Mouse (Mus musculus) midbrain, embryonic 11.5 days (tissue): ENCODE results near the gene Gm5150. TPM values are rescaled to one million over a fixed set of nuclear protein-coding genes. Genes with fewer than 3 reads are reported as not detected.
"Not testable (repeated sequence)": the region's sequence is repeated elsewhere in the genome, so short reads cannot be mapped to it uniquely, and the experiment has no call there.

Experiments
- ATAC-seq: fragments of 200-750 bp; cut with Nextera tagmentation; 2 replicates; pipeline ENCODE4 v1.8.0; 2017; ENCODE audit warnings: moderate TSS enrichment, moderate library complexity; ENCODE audit not compliant: low FRiP score
- DNase-seq: peaks from one replicate; pipeline ENCODE4 v3.0.0; 2015; ENCODE audit warnings: low spot score; ENCODE audit errors: missing footprints
- H3K27ac ChIP-seq: fragments of 300-500 bp; sonication (generic); 2 replicates; pipeline ENCODE4 v1.5.1; 2014; ENCODE audit warnings: low read depth, low read length
- H3K27me3 ChIP-seq: fragments of 300-500 bp; sonication (generic); 2 replicates; pipeline ENCODE4 v1.6.1; 2014; ENCODE audit warnings: mild to moderate bottlenecking, low read length, moderate library complexity, mixed read lengths; ENCODE audit not compliant: control insufficient read depth, insufficient read depth
- H3K36me3 ChIP-seq: fragments of 300-500 bp; sonication (generic); 2 replicates; pipeline ENCODE4 v1.6.1; 2014; ENCODE audit warnings: mild to moderate bottlenecking, low read length, moderate library complexity, mixed read lengths; ENCODE audit not compliant: control insufficient read depth, insufficient read depth
- H3K4me1 ChIP-seq: fragments of 300-500 bp; sonication (generic); 2 replicates; pipeline ENCODE4 v1.6.1; 2014; ENCODE audit warnings: low read length; ENCODE audit not compliant: control insufficient read depth, insufficient read depth
- H3K4me2 ChIP-seq: fragments of 300-500 bp; sonication (generic); 2 replicates; pipeline ENCODE4 v1.6.1; 2014; ENCODE audit warnings: mild to moderate bottlenecking, moderate library complexity
- H3K4me3 ChIP-seq: fragments of 300-500 bp; sonication (generic); 2 replicates; pipeline ENCODE4 v1.5.1; 2014; ENCODE audit warnings: low read depth, low read length
- H3K9ac ChIP-seq: fragments of 300-500 bp; sonication (generic); 2 replicates; pipeline ENCODE4 v1.6.1; 2014; ENCODE audit warnings: low read length
- H3K9me3 ChIP-seq: fragments of 300-500 bp; sonication (generic); 2 replicates; pipeline ENCODE4 v1.6.1; 2016; ENCODE audit warnings: low read length; ENCODE audit not compliant: control insufficient read depth
- WGBS: fragments of 180-500 bp; shearing (Covaris S2); extraction: QIAGEN DNeasy Blood & Tissue Kit; methylation state at CpG from one replicate; pipeline ENCODE4 v1.1.7; 2014; 5-methylcytosine and 5-hydroxymethylcytosine counted together
- polyA plus RNA-seq: library from polyadenylated mRNA; unstranded; fragments of >200 nt; fragmentation: Nextera tagmentation; extraction: Ambion mirVana; gene quantifications from 2 replicates; pipeline ENCODE4 v1.2.1, GENCODE M21; 2014

The Gm5150 gene
- polyA plus RNA-seq: not detected in 2 replicates

- DNase-seq (no peak), ATAC-seq (no peak)
- no peaks in the 10 kb centered on the region for H3K9me3 ChIP-seq
- no peak within 1 kb of the TSS for H3K27ac ChIP-seq
- no peak within 1 kb of the TSS for H3K9ac ChIP-seq
- 91% methylated on average over 2 of the region's 2 CpGs for WGBS
- no peaks in the 10 kb centered on the region for H3K27me3 ChIP-seq
- H3K36me3 ChIP-seq: no peaks in the 10 kb centered on the region
- no peak within 1 kb of the TSS for H3K4me2 ChIP-seq
- no peaks in the 10 kb centered on the region for H3K4me1 ChIP-seq
- no peak within 1 kb of the TSS for H3K4me3 ChIP-seq
Observed at GRCm38 (mm10) chr3:16006215-16006614, at the start of gene Gm5150. Gm5150 (minus strand) TSS chr3:16006437.

DNA sequence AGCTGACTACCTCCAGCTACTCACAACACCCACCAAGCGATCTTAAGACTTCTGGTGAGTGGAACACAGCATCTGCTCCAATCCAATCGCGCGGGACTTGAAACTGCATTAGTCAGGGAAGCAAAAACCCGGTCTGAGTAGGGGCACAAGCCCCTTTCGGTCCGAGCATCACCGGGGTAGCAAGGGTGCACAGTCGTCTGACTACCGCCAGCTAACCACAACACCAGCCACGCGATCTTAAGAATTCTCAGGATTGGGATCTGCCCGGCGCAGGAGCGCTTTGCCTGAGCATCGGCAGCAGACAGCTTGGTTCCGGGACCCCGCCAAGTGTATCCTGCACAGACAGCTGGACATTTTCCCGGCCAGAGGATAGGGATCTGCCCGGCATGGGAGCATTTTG, 45.5 kb upstream of the Gm5150 start:
- H3K9me3 ChIP-seq, H3K27ac ChIP-seq, H3K4me1 ChIP-seq, H3K36me3 ChIP-seq, ATAC-seq, H3K4me3 ChIP-seq, H3K9ac ChIP-seq, DNase-seq, H3K4me2 ChIP-seq, H3K27me3 ChIP-seq: not testable (repeated sequence)
- 84% methylated on average over 20 of the region's 20 CpGs for WGBS

DNA sequence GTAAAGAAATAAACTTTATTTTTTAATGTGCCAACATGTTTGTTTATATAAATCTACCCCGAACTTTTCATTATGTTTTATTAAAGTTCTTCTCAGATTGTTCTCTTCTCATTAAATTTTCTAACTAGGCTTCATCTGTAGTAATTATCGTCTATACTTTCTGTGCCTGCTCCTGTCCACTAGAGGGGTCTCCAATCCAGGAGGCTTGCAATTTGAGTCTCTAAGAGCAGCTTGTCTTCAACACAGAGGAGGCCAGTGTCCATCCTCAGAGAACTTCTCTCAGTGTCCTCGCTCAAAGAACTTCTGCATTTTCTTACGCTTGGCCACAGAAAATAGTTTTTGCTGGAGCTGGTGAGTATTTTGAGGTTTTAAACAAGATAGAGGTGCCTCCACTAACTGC, 41.1 kb upstream of the Gm5150 start:
- Histone ChIP-seq H3K4me2 (no peak overlapping the region), H3K27me3 (no peaks in the 10 kb centered on the region), H3K9ac (no peak overlapping the region), H3K27ac (no peak overlapping the region), H3K36me3 (no peaks in the 10 kb centered on the region), H3K9me3 (no peaks in the 10 kb centered on the region), H3K4me3 (no peak overlapping the region), H3K4me1 (no peaks in the 10 kb centered on the region)
- no peak for ATAC-seq
- no peak for DNase-seq
- 67% methylated on average over 4 of the region's 4 CpGs for WGBS

DNA sequence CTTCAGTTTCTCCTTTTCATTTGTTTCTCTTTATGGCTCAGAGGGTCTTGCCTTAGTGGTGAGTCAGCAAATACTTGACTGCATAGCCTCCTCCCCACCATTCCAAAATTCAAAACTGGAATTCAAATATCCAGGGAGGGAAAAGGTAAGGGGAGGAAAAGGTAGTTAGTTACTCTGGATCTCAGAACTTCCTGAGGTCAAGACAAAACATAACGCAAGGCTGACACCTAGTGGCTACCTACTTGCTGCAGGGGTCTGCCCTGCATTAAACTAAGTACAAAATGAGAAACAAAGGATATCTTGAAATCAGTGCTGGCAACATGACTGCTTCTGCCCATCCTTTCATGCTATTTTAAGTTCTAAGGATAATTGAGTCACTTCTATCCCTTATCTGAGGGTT, 37.1 kb upstream of the Gm5150 start:
- Histone ChIP-seq H3K36me3 (no peaks in the 10 kb centered on the region), H3K4me1 (no peaks in the 10 kb centered on the region), H3K27ac (no peak overlapping the region), H3K4me2 (no peak overlapping the region), H3K4me3 (no peak overlapping the region), H3K27me3 (no peaks in the 10 kb centered on the region), H3K9ac (no peak overlapping the region), H3K9me3 (no peaks in the 10 kb centered on the region)
- no peak for DNase-seq
- 0% methylated on average over 1 of the region's 1 CpGs for WGBS
- ATAC-seq: peak; percentile 59; the same call in 1 of the 2 replicates

- not testable (repeated sequence) for H3K36me3 ChIP-seq, H3K4me3 ChIP-seq, H3K9me3 ChIP-seq, H3K4me2 ChIP-seq, H3K27me3 ChIP-seq, H3K9ac ChIP-seq, H3K27ac ChIP-seq, H3K4me1 ChIP-seq
- ATAC-seq (peak; percentile 82), DNase-seq (peak; percentile 88)
- 4% methylated on average over 4 of the region's 6 CpGs for WGBS
Observed at GRCm38 (mm10) chr3:16024988-16025387, 18.8 kb upstream of the Gm5150 start.

DNA sequence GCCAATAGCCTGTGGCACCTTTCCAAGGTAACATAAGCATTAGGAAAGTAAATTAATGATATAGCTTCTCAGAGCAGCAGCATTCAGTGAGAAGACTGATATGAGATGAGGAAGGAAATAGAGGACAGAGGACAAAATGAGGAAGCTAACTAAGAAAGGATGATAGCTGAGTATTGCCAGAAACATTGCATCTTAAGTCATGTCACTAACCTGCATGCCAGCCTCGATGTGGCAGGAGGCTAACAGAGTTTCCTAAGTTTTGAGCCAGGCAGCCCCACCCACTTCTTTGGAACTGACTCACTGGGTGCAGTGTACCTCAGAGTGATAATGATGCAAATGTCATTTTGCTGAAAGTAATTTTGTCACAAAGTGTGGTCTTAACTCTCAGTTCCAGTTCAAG, 16.0 kb upstream of the Gm5150 start:
- ATAC-seq (no peak), DNase-seq (no peak)
- WGBS: 64% methylated on average over 1 of the region's 1 CpGs
- H3K27me3 ChIP-seq: no peaks in the 10 kb centered on the region
- H3K36me3 ChIP-seq: no peaks in the 10 kb centered on the region
- no peak overlapping the region for H3K4me3 ChIP-seq
- no peaks in the 10 kb centered on the region for H3K4me1 ChIP-seq
- no peak overlapping the region for H3K27ac ChIP-seq
- no peak overlapping the region for H3K4me2 ChIP-seq
- no peaks in the 10 kb centered on the region for H3K9me3 ChIP-seq
- no peak overlapping the region for H3K9ac ChIP-seq

- not testable (repeated sequence) for H3K9me3 ChIP-seq, H3K9ac ChIP-seq, H3K27ac ChIP-seq, H3K4me2 ChIP-seq, DNase-seq, H3K27me3 ChIP-seq, ATAC-seq, H3K36me3 ChIP-seq, H3K4me1 ChIP-seq, H3K4me3 ChIP-seq
- WGBS: 89% methylated on average over 2 of the region's 2 CpGs
Observed at GRCm38 (mm10) chr3:16014456-16014855, 8.2 kb upstream of the Gm5150 start.

DNA sequence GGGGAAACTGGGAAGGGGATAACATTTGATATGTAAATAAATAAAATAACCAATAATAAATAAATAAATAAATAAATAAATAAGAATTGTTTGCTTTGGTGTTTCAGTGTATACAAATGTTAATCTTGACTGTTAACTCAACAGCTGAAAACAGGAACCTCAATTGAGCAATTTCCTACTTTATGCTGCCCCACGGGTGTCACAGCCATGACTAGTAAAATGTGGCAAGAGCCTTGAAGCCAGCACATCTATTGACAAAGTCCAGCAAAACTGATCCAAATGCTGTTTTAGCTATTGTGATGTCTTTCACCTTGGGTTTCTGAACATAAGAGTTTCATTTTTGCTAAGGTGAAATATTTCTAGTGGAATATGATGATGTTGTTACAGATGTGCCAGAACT, 1.6 kb upstream of the Gm5150 start:
- H3K4me3 ChIP-seq: no peak overlapping the region
- H3K27ac ChIP-seq: no peak overlapping the region
- no peaks in the 10 kb centered on the region for H3K9me3 ChIP-seq
- H3K4me2 ChIP-seq: no peak overlapping the region
- H3K4me1 ChIP-seq: no peaks in the 10 kb centered on the region
- ATAC-seq (no peak), DNase-seq (no peak)
- no peaks in the 10 kb centered on the region for H3K36me3 ChIP-seq
- no peak overlapping the region for H3K9ac ChIP-seq
- no peaks in the 10 kb centered on the region for H3K27me3 ChIP-seq
- WGBS: 67% methylated on average over 1 of the region's 1 CpGs

- no peak overlapping the region for H3K4me3 ChIP-seq
- DNase-seq (no peak), ATAC-seq (no peak)
- no peaks in the 10 kb centered on the region for H3K27me3 ChIP-seq
- H3K4me1 ChIP-seq: no peaks in the 10 kb centered on the region
- H3K27ac ChIP-seq: no peak overlapping the region
- no peak overlapping the region for H3K9ac ChIP-seq
- no peaks in the 10 kb centered on the region for H3K36me3 ChIP-seq
- WGBS: 76% methylated on average over 3 of the region's 3 CpGs
- H3K9me3 ChIP-seq: no peaks in the 10 kb centered on the region
- no peak overlapping the region for H3K4me2 ChIP-seq
Observed at GRCm38 (mm10) chr3:16003890-16004633, 2.2 kb downstream of the Gm5150 start.
